Mouse (Mus musculus) intestine, embryonic 14.5 days (tissue): ENCODE data around the gene Snw1. TPM values are rescaled to one million over a fixed set of nuclear protein-coding genes. Genes with fewer than 3 reads are reported as not detected.
A peak's percentile ranks its signal among the peaks of the same experiment; 100 is the strongest.

Experiments used
- ATAC-seq: fragments of 200-750 bp; cut with Nextera tagmentation; replicated peaks from 2 replicates; pipeline ENCODE4 v1.8.0; 2017; ENCODE audit warnings: low read depth, moderate number of reproducible peaks, moderate TSS enrichment, moderate library complexity; ENCODE audit not compliant: low FRiP score, low TSS enrichment
- DNase-seq: peaks from one replicate; pipeline ENCODE4 v3.0.0-alpha.2; 2018; ENCODE audit warnings: low spot score
- H3K27ac ChIP-seq: fragments of 300-500 bp; sonication (generic); 2 replicates; pipeline ENCODE4 v1.5.1; 2014; ENCODE audit warnings: low read depth, mild to moderate bottlenecking, control low read depth
- H3K27me3 ChIP-seq: fragments of 300-500 bp; sonication (generic); replicated peaks from 2 replicates; pipeline ENCODE4 v1.6.1; 2014; ENCODE audit warnings: low read length, control low read depth; ENCODE audit not compliant: control insufficient read depth, insufficient read depth
- H3K36me3 ChIP-seq: fragments of 300-500 bp; sonication (generic); 2 replicates; pipeline ENCODE4 v1.6.1; 2014; ENCODE audit warnings: low read length, control low read depth; ENCODE audit not compliant: control insufficient read depth, insufficient read depth
- H3K4me1 ChIP-seq: fragments of 300-500 bp; sonication (generic); replicated peaks from 2 replicates; pipeline ENCODE4 v1.6.1; 2014; ENCODE audit warnings: low read length, control low read depth, mixed read lengths; ENCODE audit not compliant: control insufficient read depth, insufficient read depth
- H3K4me2 ChIP-seq: fragments of 300-500 bp; sonication (generic); 2 replicates; pipeline ENCODE4 v1.6.1; 2014; ENCODE audit warnings: low read length
- H3K4me3 ChIP-seq: fragments of 300-500 bp; sonication (generic); 2 replicates; pipeline ENCODE4 v1.5.1; 2014; ENCODE audit warnings: low read depth, low read length, control low read depth, mixed read lengths
- H3K9ac ChIP-seq: fragments of 300-500 bp; sonication (generic); 2 replicates; pipeline ENCODE4 v1.6.1; 2014; ENCODE audit warnings: mild to moderate bottlenecking, low read length
- H3K9me3 ChIP-seq: fragments of 300-500 bp; sonication (generic); 2 replicates; pipeline ENCODE4 v1.6.1; 2016; ENCODE audit warnings: low read length, control low read depth; ENCODE audit not compliant: control insufficient read depth
- WGBS: fragments of 180-500 bp; shearing (Covaris S2); extraction: QIAGEN DNeasy Blood & Tissue Kit; methylation state at CpG from one replicate; pipeline ENCODE4 v1.1.7; 2014; 5-methylcytosine and 5-hydroxymethylcytosine counted together
- polyA plus RNA-seq: library from polyadenylated mRNA; unstranded; fragments of >200 nt; fragmentation: Nextera tagmentation; extraction: Ambion mirVana; gene quantifications from 2 replicates; pipeline ENCODE4 v1.2.1, GENCODE M21; 2014

Snw1 gene
- polyA plus RNA-seq, 1 experiment from 2014 or later, result 121 TPM

DNA sequence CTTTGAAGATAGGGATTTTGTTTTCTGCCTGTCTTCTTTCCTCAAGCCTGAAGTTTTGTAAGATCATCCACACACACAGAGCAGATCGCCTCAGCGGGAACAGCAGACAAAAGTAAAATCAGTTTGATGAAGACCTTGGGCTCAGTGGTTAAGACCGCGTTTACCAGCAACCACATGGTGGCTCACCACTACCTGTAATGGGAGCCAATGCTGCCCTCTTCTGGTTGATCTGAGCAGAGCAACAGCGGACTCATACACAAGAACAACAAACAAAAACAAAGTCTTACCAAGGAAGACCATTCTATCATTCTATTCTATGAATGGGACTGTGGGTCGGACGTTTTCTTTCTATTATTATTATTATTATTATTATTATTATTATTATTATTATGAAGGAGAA, 55.4 kb downstream of the Snw1 start:
- no peak overlapping the region for H3K4me3 ChIP-seq
- H3K4me1 ChIP-seq, result no peaks in the 10 kb centered on the region
- H3K36me3 ChIP-seq, result no peaks in the 10 kb centered on the region
- H3K27me3 ChIP-seq, result no peaks in the 10 kb centered on the region
- peak; percentile 72 for DNase-seq
- ATAC-seq, result no peak; the same call in 1 of the 2 replicates
- no peak overlapping the region for H3K27ac ChIP-seq
- H3K4me2 ChIP-seq, result no peak overlapping the region
- no peak overlapping the region for H3K9ac ChIP-seq
- no peaks in the 10 kb centered on the region for H3K9me3 ChIP-seq
- 35% methylated on average over 7 of the region's 7 CpGs for WGBS

GRCm38 (mm10) chr12:87415358-87415757, 56.7 kb downstream of the Snw1 start:
- no peaks in the 10 kb centered on the region for H3K36me3 ChIP-seq
- 72% methylated on average over 4 of the region's 4 CpGs for WGBS

DNA sequence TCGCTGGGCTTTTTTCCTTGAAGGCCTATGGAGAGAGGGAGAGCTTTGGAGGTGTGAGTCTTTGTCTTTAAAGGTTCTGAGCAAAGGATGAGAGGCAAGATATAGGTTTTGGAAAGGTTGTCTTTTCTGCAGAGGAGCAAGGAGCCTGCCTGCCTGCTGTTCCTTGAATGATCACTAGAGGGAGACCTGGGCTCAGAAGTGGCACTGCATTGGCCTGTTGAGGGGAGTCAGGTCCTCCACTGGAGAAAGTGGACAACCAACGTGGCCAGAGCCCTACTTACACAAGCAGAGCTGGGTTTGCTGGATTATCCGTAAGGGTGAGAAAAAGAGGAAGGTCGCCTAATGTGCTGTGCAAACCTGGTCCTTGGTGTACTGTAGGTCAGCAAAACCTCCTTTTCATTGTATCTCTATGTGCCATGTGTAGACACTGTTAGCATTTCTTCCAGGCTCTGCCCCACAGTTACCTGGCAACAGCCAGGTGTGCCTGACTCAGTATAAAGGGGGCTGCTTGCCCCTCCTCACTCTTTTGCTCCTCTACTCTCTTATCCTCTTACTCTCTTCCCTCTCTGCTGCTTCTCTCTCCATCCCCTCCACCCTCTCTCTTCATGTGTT, 58.8 kb downstream of the Snw1 start:
- no peaks in the 10 kb centered on the region; the same call in 1 of the 2 replicates for H3K4me1 ChIP-seq
- DNase-seq (peak; percentile 86), ATAC-seq (no peak; the same call in 1 of the 2 replicates)
- no peaks in the 10 kb centered on the region for H3K9me3 ChIP-seq
- H3K27me3 ChIP-seq, result no peaks in the 10 kb centered on the region
- H3K4me3 ChIP-seq, result no peak overlapping the region
- no peak overlapping the region for H3K4me2 ChIP-seq
- no peak overlapping the region for H3K27ac ChIP-seq
- H3K9ac ChIP-seq, result no peak overlapping the region
- H3K36me3 ChIP-seq, result no peaks in the 10 kb centered on the region
- 20% methylated on average over 4 of the region's 4 CpGs for WGBS

More at GRCm38 (mm10) chr12:87415358-87415757, 56.7 kb downstream of the Snw1 start:
- H3K27ac ChIP-seq, result no peak overlapping the region
- ATAC-seq (no peak), DNase-seq (no peak)
- H3K9me3 ChIP-seq, result no peaks in the 10 kb centered on the region
- no peaks in the 10 kb centered on the region for H3K27me3 ChIP-seq
- H3K4me3 ChIP-seq, result no peak overlapping the region
- H3K9ac ChIP-seq, result no peak overlapping the region
- no peaks in the 10 kb centered on the region; the same call in 1 of the 2 replicates for H3K4me1 ChIP-seq
- no peak overlapping the region for H3K4me2 ChIP-seq

DNA sequence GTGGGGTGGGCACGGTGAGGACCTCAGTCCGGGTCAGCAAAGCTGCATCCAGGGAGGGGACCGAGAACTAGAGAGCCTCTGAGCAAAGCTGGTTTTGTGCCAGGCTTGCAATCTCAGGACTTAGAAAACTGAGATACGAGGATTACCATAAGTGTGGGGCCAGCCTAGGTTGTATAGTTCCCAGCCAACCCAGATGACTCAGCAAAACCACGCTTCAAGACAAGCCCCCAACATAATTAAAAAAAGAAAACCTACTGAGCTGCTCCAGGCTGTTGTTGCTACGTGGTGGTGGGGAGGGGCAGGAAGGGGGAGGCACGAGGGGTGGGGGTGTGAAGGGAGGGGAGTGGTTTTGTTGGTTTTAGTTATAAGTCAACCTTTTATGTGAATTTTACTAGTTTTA, 61.1 kb downstream of the Snw1 start:
- H3K9ac ChIP-seq, result no peak overlapping the region
- no peaks in the 10 kb centered on the region for H3K36me3 ChIP-seq
- no peak overlapping the region for H3K4me3 ChIP-seq
- H3K27ac ChIP-seq, result no peak overlapping the region
- H3K27me3 ChIP-seq, result no peaks in the 10 kb centered on the region
- 52% methylated on average over 7 of the region's 7 CpGs for WGBS
- H3K9me3 ChIP-seq, result no peaks in the 10 kb centered on the region
- H3K4me2 ChIP-seq, result no peak overlapping the region
- DNase-seq (no peak), ATAC-seq (no peak; the same call in 1 of the 2 replicates)
- H3K4me1 ChIP-seq, result no peaks in the 10 kb centered on the region; the same call in none of the 2 replicates

DNA sequence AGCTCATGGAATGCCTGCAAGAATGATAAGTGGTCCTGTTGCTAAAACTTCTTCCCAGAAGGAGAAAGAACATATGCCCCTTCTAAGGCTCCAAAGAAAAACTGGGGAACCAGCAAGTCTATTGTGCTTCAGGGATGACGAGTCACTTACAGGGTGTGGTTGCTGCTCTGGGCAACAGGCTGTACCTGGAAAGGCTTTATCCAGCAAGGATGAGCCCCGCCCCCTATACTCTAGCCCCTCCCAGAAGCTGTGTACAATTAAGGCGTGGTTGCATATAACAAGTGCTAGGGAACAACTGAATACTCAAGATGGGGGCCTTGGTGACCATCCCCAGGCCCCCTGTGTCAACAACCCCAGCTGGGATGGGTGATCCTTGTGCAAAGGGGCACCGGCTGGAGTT, 63.0 kb downstream of the Snw1 start:
- ATAC-seq, result no peak
- WGBS, result 78% methylated on average over 4 of the region's 4 CpGs

GRCm38 (mm10) chr12:87407869-87408605, 64.0 kb downstream of the Snw1 start:
- H3K27ac ChIP-seq, result no peak overlapping the region
- no peak overlapping the region for H3K4me3 ChIP-seq
- H3K9ac ChIP-seq, result peak overlapping the region; percentile 25; the same call in 1 of the 2 replicates
- WGBS, result 27% methylated on average over 21 of the region's 21 CpGs
- DNase-seq (peak; percentile 62), ATAC-seq (peak; percentile 55; the same call in 1 of the 2 replicates)
- H3K4me2 ChIP-seq, result peak overlapping the region; percentile 40
- H3K36me3 ChIP-seq, result no peaks in the 10 kb centered on the region
- no peaks in the 10 kb centered on the region for H3K27me3 ChIP-seq
- H3K9me3 ChIP-seq, result no peaks in the 10 kb centered on the region
- H3K4me1 ChIP-seq, result no peaks in the 10 kb centered on the region; the same call in none of the 2 replicates

More for the DNA sequence above, 63.0 kb downstream of the Snw1 start:
- Histone ChIP-seq H3K4me2 (no peak overlapping the region), H3K27ac (no peak overlapping the region), H3K4me3 (no peak overlapping the region), H3K9ac (no peak overlapping the region), H3K9me3 (no peaks in the 10 kb centered on the region), H3K4me1 (no peaks in the 10 kb centered on the region; the same call in none of the 2 replicates), H3K36me3 (no peaks in the 10 kb centered on the region), H3K27me3 (no peaks in the 10 kb centered on the region)
- no peak for DNase-seq

- ATAC-seq, result no peak
- WGBS, result 70% methylated on average over 3 of the region's 3 CpGs
These were observed 66.4 kb downstream of the Snw1 start for GRCm38 (mm10) chr12:87405721-87406120.

GRCm38 (mm10) chr12:87405165-87405564, 66.9 kb downstream of the Snw1 start:
- H3K4me3 ChIP-seq, result no peak overlapping the region
- no peaks in the 10 kb centered on the region; the same call in 1 of the 2 replicates for H3K4me1 ChIP-seq
- H3K36me3 ChIP-seq, result no peaks in the 10 kb centered on the region
- H3K9ac ChIP-seq, result no peak overlapping the region
- 86% methylated on average over 4 of the region's 4 CpGs for WGBS
- no peak for DNase-seq
- no peak for ATAC-seq
- H3K27me3 ChIP-seq, result no peaks in the 10 kb centered on the region
- no peaks in the 10 kb centered on the region for H3K9me3 ChIP-seq
- no peak overlapping the region for H3K27ac ChIP-seq
- H3K4me2 ChIP-seq, result no peak overlapping the region

More at GRCm38 (mm10) chr12:87405721-87406120, 66.4 kb downstream of the Snw1 start:
- Histone ChIP-seq H3K9ac (no peak overlapping the region), H3K4me1 (no peaks in the 10 kb centered on the region; the same call in 1 of the 2 replicates), H3K27me3 (no peaks in the 10 kb centered on the region), H3K4me2 (no peak overlapping the region), H3K36me3 (no peaks in the 10 kb centered on the region), H3K9me3 (no peaks in the 10 kb centered on the region), H3K27ac (no peak overlapping the region), H3K4me3 (no peak overlapping the region)
- no peak for DNase-seq
